Mouse (Mus musculus) naive thymus-derived CD4-positive, alpha-beta T cell, adult 2 months (primary cell): ENCODE measurements at regions not wholly inside any gene's neighbourhood (a gene's known extent, or its start where the extent isn't known, plus 50 kb on each side); places are given as distances from the start of the nearest gene placed in this dataset.

Experiments used
- DNase-seq: peaks from one replicate; pipeline ENCODE4 v3.0.0-alpha.2; 2011; ENCODE audit warnings: low read depth

DNA sequence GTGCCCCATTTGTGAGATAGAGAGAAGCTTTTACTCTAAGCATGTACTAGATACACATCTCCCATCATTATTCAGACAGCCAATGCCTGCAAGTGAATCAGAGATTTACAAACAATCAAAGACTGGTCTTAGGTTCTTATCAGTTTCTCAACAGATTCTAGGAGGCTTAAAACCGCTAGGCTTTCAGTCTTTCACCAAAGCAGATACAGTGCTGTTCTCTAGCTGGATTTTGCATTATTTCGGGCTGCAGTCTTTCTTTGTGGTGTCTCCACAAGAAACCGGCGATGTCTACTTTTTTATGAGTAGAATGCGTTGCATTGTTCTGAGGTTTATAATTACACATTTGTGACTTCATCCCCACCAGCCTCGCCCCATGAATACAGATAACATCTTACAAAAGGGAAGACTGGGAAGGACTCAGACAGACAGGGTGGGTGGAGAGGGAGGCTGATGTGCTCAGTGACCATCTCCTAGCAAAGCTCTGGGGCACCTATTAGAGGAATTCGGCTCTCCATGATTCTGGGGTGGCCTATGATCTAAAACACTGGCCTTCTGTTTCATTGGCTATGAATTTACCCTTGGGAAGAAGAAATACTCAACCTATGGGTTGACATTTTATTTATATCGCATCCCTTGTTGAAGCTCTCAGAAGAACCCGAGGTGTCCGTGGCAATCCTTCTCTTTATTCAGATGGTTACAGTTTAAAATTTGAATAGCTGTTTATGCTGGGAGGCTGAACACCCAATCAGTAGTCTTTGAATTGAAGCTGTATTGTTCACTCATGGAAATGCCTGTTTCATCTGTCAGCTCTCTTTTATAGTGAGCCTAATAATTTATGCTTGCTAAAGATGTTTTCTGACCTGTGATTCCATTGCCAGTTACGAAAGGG is 343.8 kb downstream of the Tmem161b start:
- no peak for DNase-seq

DNA sequence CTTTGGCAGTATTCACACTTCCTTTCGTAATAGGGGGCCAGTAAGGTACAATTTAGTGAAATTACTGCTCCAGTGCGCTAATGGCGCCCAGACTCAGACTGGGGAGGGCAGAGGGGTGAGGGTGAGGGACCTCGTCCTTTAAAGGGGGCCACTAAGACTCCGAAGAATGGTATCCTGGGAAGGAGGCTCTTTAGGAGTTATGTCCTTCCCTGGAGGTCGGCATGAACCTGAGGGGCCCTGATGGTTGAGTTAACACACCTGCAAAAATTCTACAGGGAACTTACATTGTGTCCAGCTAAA is 344.4 kb downstream of the Tmem161b start:
- no peak for DNase-seq

- no peak for DNase-seq
These were observed 347.3 kb downstream of the Tmem161b start for GRCm38 (mm10) chr13:84569371-84569770.

DNA sequence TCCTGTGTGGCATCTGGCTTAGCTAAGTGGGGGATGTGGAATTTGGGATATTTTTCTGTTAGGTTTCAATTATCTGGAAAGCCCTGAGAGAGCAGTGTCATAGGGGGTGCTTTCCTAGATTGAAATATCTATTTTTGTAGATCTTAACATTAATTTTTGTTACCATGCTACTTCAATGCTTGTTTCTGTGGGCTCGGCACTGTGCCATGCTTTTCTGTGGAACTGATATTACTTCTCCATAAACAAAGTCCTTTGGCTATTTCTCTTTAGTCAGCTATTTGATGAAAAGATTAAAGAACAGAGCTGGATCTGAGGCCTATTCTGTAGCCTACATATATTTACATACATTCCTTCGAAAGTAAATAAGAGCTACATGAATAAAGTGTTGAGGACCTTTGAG is 348.1 kb downstream of the Tmem161b start:
- no peak for DNase-seq

DNA sequence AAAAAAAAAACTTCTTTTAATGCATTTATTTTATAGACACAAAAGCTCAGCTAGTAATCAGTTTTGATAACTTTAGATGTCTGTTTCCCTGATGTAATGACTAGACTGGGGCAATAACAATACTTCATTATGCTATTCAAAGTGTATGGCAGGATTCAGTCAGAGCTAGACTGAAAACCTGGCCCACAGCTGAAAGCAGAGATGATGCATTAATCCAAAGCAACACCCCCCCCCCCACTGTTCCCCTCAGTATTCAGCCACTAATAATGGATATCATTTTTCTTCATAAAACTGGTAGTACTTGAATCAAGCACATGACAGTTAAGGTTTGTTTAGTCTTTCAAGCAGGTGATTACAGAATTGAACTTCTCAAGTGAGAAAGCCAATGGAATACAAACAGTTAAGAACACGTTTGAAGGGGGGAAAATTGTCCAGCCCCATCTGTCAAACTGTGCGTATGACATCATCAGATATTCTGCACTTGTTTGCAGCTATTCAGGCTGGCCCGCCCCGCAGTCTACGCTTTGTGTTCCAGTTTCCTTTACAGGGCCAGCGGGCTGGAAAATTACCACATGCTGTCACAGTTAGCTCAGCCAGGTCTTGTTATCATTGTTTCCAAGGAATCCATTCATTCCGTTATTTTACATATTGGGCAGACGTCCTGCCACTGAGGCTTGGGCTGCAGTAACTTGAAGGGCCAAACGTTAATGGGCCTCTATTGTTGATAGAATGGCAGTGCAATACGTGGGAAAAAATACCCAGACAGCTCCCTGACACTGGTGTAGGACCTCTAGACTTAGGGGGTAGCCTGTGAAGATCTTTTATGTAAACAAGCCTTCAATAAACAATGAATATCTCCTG is 349.1 kb downstream of the Tmem161b start:
- DNase-seq = no peak

DNA sequence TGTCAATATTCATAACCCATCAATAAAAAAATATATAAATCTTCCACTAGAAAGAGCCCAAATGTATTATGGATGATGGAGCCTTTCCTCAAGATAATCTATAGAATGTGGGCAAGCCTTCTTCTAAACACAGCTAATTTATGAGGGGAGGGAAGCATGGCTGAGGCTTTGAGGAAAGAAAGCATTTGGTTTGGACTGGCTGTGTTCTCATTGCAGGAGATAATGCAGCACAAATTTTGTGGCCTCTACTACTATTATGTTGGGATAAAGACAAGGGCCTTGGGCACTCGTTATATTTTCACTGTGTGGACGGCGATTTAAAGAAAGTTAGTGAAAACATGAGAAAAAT is 349.7 kb downstream of the Tmem161b start:
- DNase-seq = no peak

DNA sequence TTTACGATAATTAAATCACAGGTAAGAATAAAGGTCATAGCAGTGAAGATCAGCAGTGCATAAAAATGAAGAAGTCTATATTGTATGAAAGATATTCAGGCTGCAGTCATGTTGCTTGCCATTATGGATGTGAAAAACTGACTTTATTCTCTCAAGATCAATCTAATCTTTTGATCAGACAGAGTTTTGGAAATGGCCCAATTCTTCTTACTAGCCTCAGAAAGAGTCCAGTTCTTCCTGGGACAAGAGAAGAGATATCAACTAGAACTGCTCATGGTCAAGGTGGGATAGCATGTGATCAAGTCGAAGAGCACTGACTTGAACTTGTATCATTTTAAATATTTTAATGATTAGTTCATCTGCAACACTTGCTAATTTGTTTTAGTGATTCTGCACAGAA is 350.1 kb downstream of the Tmem161b start:
- no peak for DNase-seq

DNA sequence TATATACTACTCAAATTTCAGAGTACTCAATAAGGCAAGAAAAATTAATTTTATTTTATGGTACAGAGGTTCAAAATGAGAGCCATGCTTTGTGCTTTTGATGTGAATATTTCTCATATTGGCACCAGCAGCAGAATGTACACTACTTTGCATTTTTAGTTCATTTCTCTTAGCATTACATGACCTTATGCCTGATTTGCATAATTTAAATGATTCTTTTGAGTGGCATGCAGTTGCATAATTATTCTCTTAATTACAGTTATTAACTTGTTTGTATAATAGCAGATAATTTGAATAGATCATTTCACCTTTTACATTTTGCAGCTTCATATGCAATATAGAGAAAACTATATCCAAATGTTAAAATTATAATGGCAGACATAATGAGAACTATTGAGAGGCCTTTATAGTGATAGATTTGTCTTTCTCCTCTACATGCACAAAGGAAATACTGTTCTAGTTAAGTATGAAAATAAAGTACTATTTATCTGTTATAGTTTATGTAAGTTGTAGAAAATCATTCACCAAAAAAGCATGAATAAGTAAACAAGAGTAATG is 374.6 kb downstream of the Tmem161b start:
- no peak for DNase-seq

DNA sequence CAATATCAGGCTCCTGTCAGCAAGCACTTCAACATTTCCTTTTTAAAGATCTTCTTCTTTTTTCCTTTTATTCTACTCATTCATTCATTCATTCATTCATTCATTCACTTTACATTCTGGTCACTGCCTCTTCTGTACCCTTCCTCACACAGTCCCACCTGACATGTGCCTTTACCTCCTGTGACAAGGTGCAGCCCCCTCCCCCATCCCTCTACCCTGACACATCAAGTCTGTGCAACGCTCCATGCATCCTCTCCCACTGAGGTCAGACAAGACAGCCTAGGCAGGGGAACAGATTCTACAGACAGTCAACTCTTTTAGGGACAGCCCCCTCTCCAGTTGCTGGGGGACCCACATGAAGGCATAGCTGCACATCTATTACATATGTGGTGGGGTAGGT is 380.5 kb downstream of the Tmem161b start:
- DNase-seq = no peak

DNA sequence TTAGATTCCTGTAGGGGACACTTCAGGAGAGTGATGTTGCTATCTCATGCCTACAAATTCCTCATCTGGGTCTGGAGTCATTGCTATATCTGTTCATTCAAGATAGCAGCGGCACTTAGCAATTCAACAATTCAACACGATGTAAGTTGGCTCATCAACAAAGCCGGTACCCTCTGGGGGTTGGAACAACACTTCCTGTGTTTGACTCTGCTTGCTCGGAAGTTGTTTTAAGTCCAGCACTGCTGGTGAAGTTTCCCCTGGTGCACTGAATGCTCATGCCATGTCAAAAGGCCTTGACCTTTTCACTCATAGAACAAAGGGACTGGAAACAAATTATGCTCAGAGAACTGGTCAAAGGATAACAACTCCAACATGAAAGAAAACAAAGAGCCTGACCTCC is 390.4 kb downstream of the Tmem161b start:
- no peak for DNase-seq

DNA sequence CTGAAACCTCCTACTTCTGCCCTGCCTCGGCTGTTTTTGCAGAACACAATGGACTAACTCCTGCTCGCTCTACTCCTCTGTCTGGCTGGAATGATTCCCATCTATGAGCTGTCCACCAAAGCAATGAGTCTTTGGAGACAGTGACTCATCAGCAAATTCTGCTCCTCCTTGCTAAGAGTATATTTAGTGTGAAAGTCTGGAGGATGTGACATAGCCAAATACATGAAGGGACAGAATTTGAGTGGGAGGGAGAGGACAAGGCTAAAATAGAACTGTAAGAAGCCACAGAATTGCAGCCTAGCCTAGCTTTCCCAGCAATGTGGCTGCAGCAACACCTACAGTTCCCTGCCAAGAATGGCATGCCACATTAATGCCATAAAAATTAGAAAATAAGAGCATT is 390.9 kb downstream of the Tmem161b start:
- DNase-seq = no peak

DNA sequence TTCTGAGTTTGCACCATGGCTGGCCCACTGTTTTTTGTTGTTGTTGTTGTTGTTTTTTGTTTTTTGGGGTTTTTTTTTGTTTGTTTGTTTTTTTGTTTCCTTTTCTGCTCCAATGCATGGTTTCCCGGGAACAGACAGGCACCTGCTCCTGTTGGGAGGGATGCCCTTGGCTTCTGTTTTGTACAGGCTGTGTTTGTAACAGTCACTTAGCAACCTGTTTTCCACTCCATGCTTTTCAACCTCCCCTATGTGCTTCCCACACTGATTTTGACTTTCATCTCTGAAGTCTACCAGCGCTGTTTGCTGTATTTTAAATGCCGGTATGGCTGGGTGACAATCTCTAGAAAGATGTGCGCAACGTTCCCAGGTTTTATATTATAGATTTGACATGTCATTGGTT is 402.6 kb downstream of the Tmem161b start:
- DNase-seq = no peak

- DNase-seq = no peak
These were observed 403.4 kb downstream of the Tmem161b start for GRCm38 (mm10) chr13:84625527-84625926.

DNA sequence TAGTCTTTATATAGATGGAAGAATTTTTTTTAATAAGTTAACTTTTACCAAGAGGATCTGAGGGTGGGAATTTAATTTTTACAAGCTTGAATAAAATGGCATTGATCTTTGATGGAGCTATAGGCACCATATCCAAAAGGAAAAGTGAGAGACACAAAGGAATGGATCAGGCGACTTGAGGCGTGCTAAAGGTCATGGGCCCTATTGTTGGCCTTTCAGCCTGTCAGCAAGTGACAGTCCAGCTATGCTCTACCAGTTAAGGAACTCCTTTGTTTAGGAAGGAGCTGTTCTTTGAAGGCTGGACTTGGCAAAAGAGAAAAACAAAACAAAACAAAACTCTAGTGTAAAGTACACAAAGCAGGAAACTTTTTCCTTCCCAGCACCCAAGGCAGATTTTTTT is 403.8 kb downstream of the Tmem161b start:
- DNase-seq = no peak

DNA sequence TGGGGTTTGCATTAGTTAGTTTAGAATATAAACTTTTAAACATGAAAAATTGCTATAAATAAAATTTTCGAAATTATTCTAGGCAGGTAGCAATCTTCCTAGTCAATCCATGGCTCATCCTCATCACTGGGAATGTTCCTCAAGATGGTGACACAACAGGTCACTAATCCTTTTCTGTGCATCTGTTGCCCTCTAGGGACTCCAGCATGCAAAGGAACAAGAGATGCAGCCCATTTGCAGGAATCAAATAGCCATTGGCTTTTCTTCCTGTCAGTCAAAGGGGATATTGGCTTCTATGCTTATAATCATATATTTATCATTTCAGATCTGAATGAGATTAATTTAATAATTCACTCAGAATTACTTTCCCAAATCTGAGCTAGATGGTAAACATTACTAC is 404.3 kb downstream of the Tmem161b start:
- no peak for DNase-seq

DNA sequence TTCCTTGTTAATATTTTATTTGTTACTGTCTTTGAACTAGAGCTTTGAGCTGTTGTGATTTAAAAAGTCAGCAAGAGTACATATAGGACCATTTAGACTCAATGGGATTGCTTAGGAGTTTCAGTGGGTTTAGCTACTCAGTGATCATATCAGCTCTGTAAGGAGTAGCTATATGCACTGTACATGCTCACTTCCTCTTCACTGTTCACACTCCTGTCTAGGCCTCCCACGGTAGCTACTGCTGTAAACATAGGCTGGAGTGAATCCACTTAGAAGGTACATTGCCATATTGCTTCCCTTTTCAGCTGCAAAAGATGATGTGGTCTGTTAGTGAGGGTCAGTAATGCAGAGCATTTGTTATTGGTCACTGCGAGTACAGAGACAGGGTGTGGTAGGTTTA is 408.6 kb downstream of the Tmem161b start:
- DNase-seq = no peak

GRCm38 (mm10) chr13:84632493-84632892 is 410.4 kb downstream of the Tmem161b start:
- DNase-seq = no peak

- no peak for DNase-seq
These were observed 414.7 kb downstream of the Tmem161b start for GRCm38 (mm10) chr13:84636831-84637230.

DNA sequence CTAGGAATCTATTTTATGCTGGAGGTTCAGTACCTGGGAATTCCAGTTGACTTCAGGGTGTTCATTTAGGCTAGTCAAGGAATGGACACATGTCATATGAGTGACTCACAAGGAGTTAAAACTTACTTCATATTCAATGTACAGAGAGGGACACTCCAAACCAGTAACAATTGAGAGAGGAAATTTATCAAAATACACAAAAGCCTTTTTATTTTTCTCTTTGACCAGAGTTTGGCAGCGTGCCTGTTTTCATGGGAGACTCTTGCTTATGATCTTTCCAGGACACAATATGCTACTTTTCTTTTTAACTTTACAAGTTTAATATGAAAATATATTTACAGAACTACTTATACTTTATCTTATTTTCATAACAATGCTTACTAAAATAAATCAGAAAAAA is 415.5 kb downstream of the Tmem161b start:
- no peak for DNase-seq

DNA sequence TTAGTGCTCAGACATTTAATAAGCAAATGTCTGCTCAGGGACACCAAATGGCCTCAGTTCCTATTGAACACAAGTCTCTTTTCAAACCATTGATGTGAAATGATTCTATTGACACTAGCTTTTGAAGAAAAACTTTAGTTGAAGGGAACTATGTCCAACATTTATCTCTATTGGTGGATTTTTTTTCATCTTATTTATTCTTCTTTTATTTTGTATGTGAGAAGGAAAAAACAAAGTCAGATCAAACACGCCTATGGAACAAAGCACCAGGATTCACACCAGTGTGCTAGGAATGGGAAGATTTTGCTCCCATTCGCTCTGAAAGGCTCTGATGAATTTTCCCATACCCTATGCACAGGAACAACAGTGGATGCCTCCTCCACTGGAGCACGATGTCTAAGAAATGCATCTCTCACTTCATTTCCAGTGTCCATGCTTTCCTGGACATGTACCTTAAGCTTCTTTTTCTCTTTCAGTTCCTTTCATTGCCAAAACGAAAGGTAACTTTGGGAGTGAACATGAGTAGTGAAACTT is 416.4 kb downstream of the Tmem161b start:
- DNase-seq = no peak

GRCm38 (mm10) chr13:84639087-84640022 is 417.3 kb downstream of the Tmem161b start:
- DNase-seq = no peak

- no peak for DNase-seq
These were observed 421.9 kb downstream of the Tmem161b start for GRCm38 (mm10) chr13:84644024-84644423.
